In the genomic region with DNA sequence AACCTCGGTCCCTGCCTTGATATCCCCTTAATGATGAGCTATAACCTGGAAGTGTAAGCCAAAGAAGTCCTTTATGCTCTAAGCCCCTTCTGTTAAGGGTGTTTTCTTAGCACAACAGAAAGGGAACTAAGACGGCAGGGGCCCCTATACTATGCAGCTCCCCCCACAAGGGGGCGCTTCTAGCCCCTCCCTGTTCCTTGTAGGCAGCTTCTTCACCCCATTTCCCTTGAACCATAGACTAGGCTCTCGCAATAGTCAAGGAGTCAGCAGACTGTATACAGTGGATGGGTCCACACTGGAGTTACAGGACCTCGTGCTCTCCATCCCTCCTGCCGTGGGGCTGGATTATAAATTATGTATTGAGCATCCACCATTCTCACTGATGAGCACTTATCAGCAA, we compare ENCODE assay signal across 18 mouse cellular contexts.
DNase-seq lines count a peak whose midpoint lies in the region; ATAC-seq and TF ChIP-seq lines count a peak whose summit lies in the region.
"Had no signal": no experiment of that assay in that cellular context is flagged by ENCODE, and none has a peak within 500 bp of the region (broad histone marks: within the 10 kb centered on the region; RNA-seq: fewer than 3 reads in every experiment).

No protein-coding gene starts in this region.

- H3K4me3 ChIP-seq in heart, embryonic 14.5 days (ENCODE audit: control insufficient read depth in 1 of 2, insufficient read depth in 1 of 2, low read depth in 1 of 2, low read length in 2 of 2), result no peak overlapping the region
- H3K4me3 ChIP-seq in lung, embryonic 15.5 days, result no peak overlapping the region
- no peak overlapping the region for H3K4me3 ChIP-seq in lung, adult 2 months (replicated peaks; ENCODE audit: extremely low read depth, low read depth, low read length)
- H3K4me3 ChIP-seq: forebrain, embryonic 12.5 days; limb, embryonic 13.5 days; neural tube, embryonic 12.5 days had no signal

- no peak for TF ChIP-seq CTCF in lung, adult 2 months (IDR thresholded peaks at IDR 0.05; ENCODE audit: insufficient read depth, low read length)

- H3K27me3 ChIP-seq in heart, embryonic 14.5 days (ENCODE audit: control insufficient read depth, insufficient read depth, low read length), result no peaks in the 10 kb centered on the region
- no peaks in the 10 kb centered on the region for H3K27me3 ChIP-seq in lung, embryonic 15.5 days
- H3K27me3 ChIP-seq: forebrain, embryonic 12.5 days; limb, embryonic 13.5 days; neural tube, embryonic 12.5 days had no signal

- 74% methylated on average over 6 of the region's 6 CpGs for WGBS in heart, embryonic 14.5 days
- WGBS in lung, embryonic 15.5 days, result 73% methylated on average over 6 of the region's 6 CpGs
- 69% methylated on average over 6 of the region's 6 CpGs for WGBS in lung, adult 2 months

- no peak for DNase-seq in heart, postnatal 25 days (ENCODE audit: low spot score)
- no peak for DNase-seq in lung, adult 2 months
- DNase-seq in ES-CJ7 (ENCODE audit: low read depth, low spot score), result peak; percentile 5
- DNase-seq in embryo, embryonic 10.5 days (ENCODE audit: low spot score), result no peak
- DNase-seq: cerebellum, postnatal 36 days; heart, adult 18-20 months; heart, postnatal 4 days; kidney, postnatal 4 days; lung, postnatal 4 days had no signal

- H3K4me2 ChIP-seq in heart, embryonic 14.5 days (ENCODE audit: low read length), result no peak overlapping the region
- no peak overlapping the region for H3K4me2 ChIP-seq in lung, embryonic 15.5 days
- H3K4me2 ChIP-seq: forebrain, embryonic 12.5 days; limb, embryonic 13.5 days; neural tube, embryonic 12.5 days had no signal

- intact Hi-C loops in heart, postnatal 25 days (cut with DNase I), result no loop called here

- no peak overlapping the region for H3K9ac ChIP-seq in heart, embryonic 14.5 days (ENCODE audit: low read length)
- no peak overlapping the region for H3K9ac ChIP-seq in lung, embryonic 15.5 days
- H3K9ac ChIP-seq: forebrain, embryonic 12.5 days; limb, embryonic 13.5 days; neural tube, embryonic 12.5 days had no signal

- 0 out of 2 replicates have a peak, but pooled peaks have one; percentile 15 for ATAC-seq in heart, embryonic 14.5 days (ENCODE audit: insufficient number of reproducible peaks, insufficient read depth, low FRiP score, low read depth)
- ATAC-seq in lung, embryonic 15.5 days (ENCODE audit: borderline replicate concordance, extremely low read depth, low FRiP score, low TSS enrichment), result 0 out of 2 replicates have a peak, but pooled peaks have one; percentile 55
- 0 out of 2 replicates have a peak, but pooled peaks have one; percentile 38 for ATAC-seq in megakaryocyte, adult 5-6 weeks (ENCODE audit: poor library complexity, severe bottlenecking)
- ATAC-seq in activated CD4-positive, CD25-positive, alpha-beta regulatory T cell, adult 4 months, result no peak
- ATAC-seq: intestine, embryonic 16.5 days; midbrain, embryonic 16.5 days had no signal

- TF ChIP-seq POLR2A in lung, adult 2 months (IDR thresholded peaks at IDR 0.05; ENCODE audit: borderline replicate concordance, extremely low read depth, low read depth, low read length), result no peak

- no peaks in the 10 kb centered on the region for H3K4me1 ChIP-seq in heart, embryonic 14.5 days (ENCODE audit: control insufficient read depth in 2 of 2, insufficient read depth in 2 of 2, low read length in 2 of 2)
- no peaks in the 10 kb centered on the region for H3K4me1 ChIP-seq in lung, embryonic 15.5 days
- H3K4me1 ChIP-seq in lung, adult 2 months (ENCODE audit: control insufficient read depth, insufficient read depth, low read length), result no peaks in the 10 kb centered on the region
- H3K4me1 ChIP-seq: limb, embryonic 13.5 days; neural tube, embryonic 12.5 days had no signal

- H3K36me3 ChIP-seq in heart, embryonic 14.5 days (ENCODE audit: control insufficient read depth, insufficient read depth, low read length), result no peaks in the 10 kb centered on the region
- no peaks in the 10 kb centered on the region for H3K36me3 ChIP-seq in lung, embryonic 15.5 days
- H3K36me3 ChIP-seq: forebrain, embryonic 12.5 days; neural tube, embryonic 12.5 days had no signal

- H3K9me3 ChIP-seq in heart, embryonic 14.5 days (ENCODE audit: control insufficient read depth, low read length), result 0 out of 2 replicates have a peak, but pooled peaks cover 2% of the 10 kb centered on the region
- no peaks in the 10 kb centered on the region for H3K9me3 ChIP-seq in lung, embryonic 15.5 days
- H3K9me3 ChIP-seq: forebrain, embryonic 12.5 days; neural tube, embryonic 12.5 days had no signal

- no peak overlapping the region for H3K27ac ChIP-seq in heart, embryonic 14.5 days (replicated peaks in 1 of 2; ENCODE audit: control insufficient read depth in 1 of 2, insufficient read depth in 1 of 2, low read depth in 2 of 2, low read length in 2 of 2)
- H3K27ac ChIP-seq in lung, embryonic 15.5 days, result no peak overlapping the region
- H3K27ac ChIP-seq: forebrain, embryonic 12.5 days; limb, embryonic 13.5 days; neural tube, embryonic 12.5 days had no signal
